In genomic region chr1:134216629-134216971, GRCm38 (mm10) we compare ENCODE assay signal across 14 mouse cellular contexts. TPM values are rescaled to one million over a fixed set of nuclear protein-coding genes. Genes with fewer than 3 reads are reported as not detected.
DNase-seq lines count a peak whose midpoint lies in the region; ATAC-seq and TF ChIP-seq lines count a peak whose summit lies in the region.
"Had no signal": no experiment of that assay in that cellular context is flagged by ENCODE, and none has a peak within 500 bp of the region (broad histone marks: within the 10 kb centered on the region; RNA-seq: fewer than 3 reads in every experiment).

No protein-coding gene starts in this region.

- no peak overlapping the region for H3K4me3 ChIP-seq in kidney, adult 2 months (ENCODE audit: insufficient read depth, low read depth, low read length)
- no peak overlapping the region for H3K4me3 ChIP-seq in midbrain, embryonic 10.5 days
- no peak overlapping the region for H3K4me3 ChIP-seq in midbrain, embryonic 14.5 days (replicated peaks; ENCODE audit: low read depth, low read length)
- no peak overlapping the region for H3K4me3 ChIP-seq in stomach, postnatal 0 days (ENCODE audit: low read depth, low read length)
- H3K4me3 ChIP-seq: embryonic facial prominence, embryonic 10.5 days; erythroblast, embryonic 14.5 days had no signal

- no peak for TF ChIP-seq POLR2A in kidney, adult 2 months (IDR thresholded peaks at IDR 0.05; ENCODE audit: low read depth, low read length)
- TF ChIP-seq POLR2A in brain, embryonic 14.5 days (IDR thresholded peaks at IDR 0.05; ENCODE audit: borderline replicate concordance, extremely low read depth, insufficient read depth, insufficient read length, poor library complexity, severe bottlenecking) = no peak

- no peak overlapping the region; the same call in 1 of the 2 replicates for H3K27ac ChIP-seq in kidney, adult 2 months (ENCODE audit: insufficient read depth, low read depth, low read length)
- 0 out of 2 replicates have a peak overlapping the region, but pooled peaks have one; percentile 33 for H3K27ac ChIP-seq in midbrain, embryonic 10.5 days (replicated peaks)
- H3K27ac ChIP-seq in midbrain, embryonic 14.5 days (replicated peaks; ENCODE audit: low read depth, low read length) = no peak overlapping the region
- peak overlapping the region; percentile 24; the same call in 1 of the 2 replicates for H3K27ac ChIP-seq in stomach, postnatal 0 days (replicated peaks)

- no peak for TF ChIP-seq EP300 in stomach, postnatal 0 days (optimal IDR thresholded peaks at IDR 0.05)

- H3K4me2 ChIP-seq in midbrain, embryonic 14.5 days (ENCODE audit: low read length) = no peak overlapping the region
- H3K4me2 ChIP-seq in stomach, postnatal 0 days (replicated peaks; ENCODE audit: low read depth) = no peak overlapping the region
- H3K4me2 ChIP-seq: liver, embryonic 11.5 days had no signal

- H3K9me3 ChIP-seq in midbrain, embryonic 10.5 days (replicated peaks) = no peaks in the 10 kb centered on the region
- no peaks in the 10 kb centered on the region for H3K9me3 ChIP-seq in midbrain, embryonic 14.5 days (ENCODE audit: control insufficient read depth, low read length)
- H3K9me3 ChIP-seq in stomach, postnatal 0 days (ENCODE audit: control insufficient read depth, low read length) = no peaks in the 10 kb centered on the region
- H3K9me3 ChIP-seq: embryonic facial prominence, embryonic 10.5 days had no signal

- no peak for DNase-seq in kidney, adult 2 months
- DNase-seq in kidney, adult 18-20 months = no peak
- no peak for DNase-seq in midbrain, embryonic 10.5 days (ENCODE audit: low spot score)
- DNase-seq in midbrain, embryonic 14.5 days = no peak
- no peak for DNase-seq in brain, embryonic 14.5 days (ENCODE audit: low read depth)
- no peak for DNase-seq in stomach, postnatal 0 days (ENCODE audit: low spot score)
- no peak for DNase-seq in cerebellum, postnatal 36 days
- DNase-seq: gastrocnemius, postnatal 36 days; lung, postnatal 10 days; right cerebral cortex, adult 18-20 months; thymus, adult 2 months had no signal

- H3K9ac ChIP-seq in midbrain, embryonic 14.5 days (replicated peaks; ENCODE audit: low read length) = no peak overlapping the region
- no peak overlapping the region for H3K9ac ChIP-seq in stomach, postnatal 0 days (ENCODE audit: low read length)

- ATAC-seq in midbrain, embryonic 14.5 days (ENCODE audit: low FRiP score, low TSS enrichment) = no peak
- ATAC-seq in stomach, postnatal 0 days (ENCODE audit: low FRiP score, low TSS enrichment) = no peak

- no peaks in the 10 kb centered on the region for H3K36me3 ChIP-seq in kidney, adult 2 months (ENCODE audit: control insufficient read depth, insufficient read depth, low read length)
- no peaks in the 10 kb centered on the region for H3K36me3 ChIP-seq in midbrain, embryonic 10.5 days
- no peaks in the 10 kb centered on the region for H3K36me3 ChIP-seq in midbrain, embryonic 14.5 days (ENCODE audit: control insufficient read depth, insufficient read depth, low read length)
- no peaks in the 10 kb centered on the region for H3K36me3 ChIP-seq in stomach, postnatal 0 days (ENCODE audit: control insufficient read depth, insufficient read depth, low read length)
- H3K36me3 ChIP-seq: embryonic facial prominence, embryonic 10.5 days had no signal

- 84% methylated on average over 2 of the region's 2 CpGs for WGBS in kidney, adult 2 months
- 87% methylated on average over 2 of the region's 2 CpGs for WGBS in midbrain, embryonic 10.5 days
- 82% methylated on average over 2 of the region's 2 CpGs for WGBS in midbrain, embryonic 14.5 days
- 66% methylated on average over 2 of the region's 2 CpGs for WGBS in stomach, postnatal 0 days

- no peaks in the 10 kb centered on the region for H3K27me3 ChIP-seq in kidney, adult 2 months (replicated peaks; ENCODE audit: control insufficient read depth, insufficient read depth, low read length)
- H3K27me3 ChIP-seq in midbrain, embryonic 10.5 days (ENCODE audit: low read depth, poor library complexity, severe bottlenecking) = peaks cover 21% of the 10 kb centered on the region
- no peaks in the 10 kb centered on the region for H3K27me3 ChIP-seq in midbrain, embryonic 14.5 days (ENCODE audit: control insufficient read depth, insufficient read depth, low read length)
- no peaks in the 10 kb centered on the region for H3K27me3 ChIP-seq in stomach, postnatal 0 days (ENCODE audit: control insufficient read depth, insufficient read depth, low read length)

- H3K4me1 ChIP-seq in kidney, adult 2 months (ENCODE audit: control insufficient read depth, insufficient read depth, low read length) = 0 out of 2 replicates have a peak, but pooled peaks cover 4% of the 10 kb centered on the region
- H3K4me1 ChIP-seq in midbrain, embryonic 10.5 days = peaks cover 34% of the 10 kb centered on the region
- H3K4me1 ChIP-seq in midbrain, embryonic 14.5 days (ENCODE audit: control insufficient read depth, insufficient read depth, low read length) = peaks cover 9% of the 10 kb centered on the region
- no peaks in the 10 kb centered on the region for H3K4me1 ChIP-seq in stomach, postnatal 0 days (replicated peaks; ENCODE audit: control insufficient read depth, insufficient read depth)

- 0 out of 2 replicates have a peak, but pooled peaks have one; percentile 7 for TF ChIP-seq CTCF in kidney, adult 2 months (conservative IDR thresholded peaks at IDR 0.05; ENCODE audit: insufficient read depth, insufficient read length, low read depth, low read length)
- TF ChIP-seq CTCF in brain, embryonic 14.5 days (IDR thresholded peaks at IDR 0.05; ENCODE audit: borderline replicate concordance, extremely low read depth, insufficient read depth, insufficient read length) = peak; percentile 32; the same call in 1 of the 2 replicates
- peak; percentile 38 for TF ChIP-seq CTCF in stomach, postnatal 0 days (IDR thresholded peaks at IDR 0.05; ENCODE audit: low read depth)

RNA-seq across cellular contexts. Expression of gene Adora1, which starts 18.6 kb away (rescaled TPM):
- polyA plus RNA-seq in kidney, adult 2 months (2012; rRNA removed) = 13.5 and 16.6 TPM in 2 replicates
- polyA plus RNA-seq in midbrain, embryonic 10.5 days (2016; fragmentation: Nextera tagmentation; extraction: Ambion mirVana) = 0.14 and 0.17 TPM in 2 replicates
- polyA plus RNA-seq in midbrain, embryonic 14.5 days (2014; fragmentation: Nextera tagmentation; extraction: Ambion mirVana) = 7.3 and 10.6 TPM in 2 replicates
- polyA plus RNA-seq in brain, embryonic 14.5 days (2012; rRNA removed) = 12.9 and 15.2 TPM in 2 replicates
- polyA plus RNA-seq in stomach, postnatal 0 days (2015; fragmentation: Nextera tagmentation; extraction: Ambion mirVana) = 11.2 and 11.4 TPM in 2 replicates
- polyA plus RNA-seq: erythroblast, embryonic 14.5 days had no signal

RNA-seq across cellular contexts. Expression of gene Mybph, which starts 23.4 kb away (rescaled TPM):
- polyA plus RNA-seq in kidney, adult 2 months (2012; rRNA removed) = 0.12 and 0.89 TPM in 2 replicates
- polyA plus RNA-seq in midbrain, embryonic 10.5 days (2016; fragmentation: Nextera tagmentation; extraction: Ambion mirVana) = 0.09 and 0.10 TPM in 2 replicates
- 0.12 TPM in 1 of 2 replicates, not detected in the other for polyA plus RNA-seq in midbrain, embryonic 14.5 days (2014; fragmentation: Nextera tagmentation; extraction: Ambion mirVana)
- polyA plus RNA-seq in brain, embryonic 14.5 days (2012; rRNA removed) = 0.98 and 1.4 TPM in 2 replicates
- polyA plus RNA-seq in stomach, postnatal 0 days (2015; fragmentation: Nextera tagmentation; extraction: Ambion mirVana) = 1.6 and 2.2 TPM in 2 replicates
- polyA plus RNA-seq: erythroblast, embryonic 14.5 days had no signal

RNA-seq across cellular contexts. Expression of gene Chil1, which starts 34.6 kb away (rescaled TPM):
- 0.56 TPM in 2 replicates for polyA plus RNA-seq in kidney, adult 2 months (2012; rRNA removed)
- 0.82 and 0.90 TPM in 2 replicates for polyA plus RNA-seq in midbrain, embryonic 10.5 days (2016; fragmentation: Nextera tagmentation; extraction: Ambion mirVana)
- 3.6 and 3.7 TPM in 2 replicates for polyA plus RNA-seq in midbrain, embryonic 14.5 days (2014; fragmentation: Nextera tagmentation; extraction: Ambion mirVana)
- 2.0 and 2.6 TPM in 2 replicates for polyA plus RNA-seq in brain, embryonic 14.5 days (2012; rRNA removed)
- 2.8 and 3.1 TPM in 2 replicates for polyA plus RNA-seq in stomach, postnatal 0 days (2015; fragmentation: Nextera tagmentation; extraction: Ambion mirVana)
- polyA plus RNA-seq: erythroblast, embryonic 14.5 days had no signal

Comparison
In these comparisons a context has a peak if more than half of its experiments do, and no peak if none do; other contexts are left out.
1. H3K27ac ChIP-seq: peak in midbrain, embryonic 10.5 days (single experiment) and stomach, postnatal 0 days (single experiment); none in kidney, adult 2 months (single experiment) and midbrain, embryonic 14.5 days (single experiment).
2. Peak in every context shown above with its lines, with median percentiles within 50 percentile points of each other: CTCF ChIP-seq.